Mouse (Mus musculus) macrophage (primary cell): ENCODE results near the gene Twist2. TPM values are rescaled to one million over a fixed set of nuclear protein-coding genes. Genes with fewer than 3 reads are reported as not detected.

Experiments used
- H3K27ac ChIP-seq: fragments of 350-480 bp; formaldehyde crosslinking; 2 replicates; pipeline ENCODE4 v1.9.0; 2021
- H3K36me3 ChIP-seq: fragments of 350-480 bp; formaldehyde crosslinking; 2 replicates; pipeline ENCODE4 v1.9.0; 2021; ENCODE audit errors: inconsistent target
- H3K4me3 ChIP-seq: fragments of 350-480 bp; formaldehyde crosslinking; 2 replicates; pipeline ENCODE4 v1.9.0; 2021; ENCODE audit errors: inconsistent target
- H3K79me2 ChIP-seq: fragments of 350-480 bp; formaldehyde crosslinking; 2 replicates; pipeline ENCODE4 v1.9.0; 2021; ENCODE audit errors: inconsistent target
- WGBS: methylation state at CpG from one replicate; pipeline ENCODE4 v1.1.7; 2026; ENCODE audit warnings: inconsistent platforms; ENCODE audit not compliant: missing documents; 5-methylcytosine and 5-hydroxymethylcytosine counted together
- polyA plus RNA-seq: library from polyadenylated mRNA; stranded (reverse); fragments of 250-400 nt; gene quantifications from 3 replicates; pipeline ENCODE4 v1.2.4, GENCODE M21; 2018; ENCODE audit warnings: inconsistent platforms
- total RNA-seq, 78 experiments: library from RNA; depleted of rRNA; stranded (reverse); fragments of 250-400 nt; gene quantifications; 1 replicate in 9 of 78; 2 replicates in 24 of 78; 3 replicates in 43 of 78; 4 replicates in 2 of 78; pipeline ENCODE4 v1.2.4; 2018; ENCODE audit warnings: inconsistent platforms in 56 of 78

Twist2 gene
- total RNA-seq (2018; cell fraction: chromatin; rRNA removed), result 1 to 10 TPM in 1 of 26 experiments, under 1 TPM in 1, not detected in 24; 0.25 to 4.2 TPM
- not detected for total RNA-seq (2018; cell fraction: cytosol; rRNA removed)
- not detected for total RNA-seq (2018; cell fraction: nucleus; rRNA removed)
- polyA plus RNA-seq, result not detected in 3 replicates

DNA sequence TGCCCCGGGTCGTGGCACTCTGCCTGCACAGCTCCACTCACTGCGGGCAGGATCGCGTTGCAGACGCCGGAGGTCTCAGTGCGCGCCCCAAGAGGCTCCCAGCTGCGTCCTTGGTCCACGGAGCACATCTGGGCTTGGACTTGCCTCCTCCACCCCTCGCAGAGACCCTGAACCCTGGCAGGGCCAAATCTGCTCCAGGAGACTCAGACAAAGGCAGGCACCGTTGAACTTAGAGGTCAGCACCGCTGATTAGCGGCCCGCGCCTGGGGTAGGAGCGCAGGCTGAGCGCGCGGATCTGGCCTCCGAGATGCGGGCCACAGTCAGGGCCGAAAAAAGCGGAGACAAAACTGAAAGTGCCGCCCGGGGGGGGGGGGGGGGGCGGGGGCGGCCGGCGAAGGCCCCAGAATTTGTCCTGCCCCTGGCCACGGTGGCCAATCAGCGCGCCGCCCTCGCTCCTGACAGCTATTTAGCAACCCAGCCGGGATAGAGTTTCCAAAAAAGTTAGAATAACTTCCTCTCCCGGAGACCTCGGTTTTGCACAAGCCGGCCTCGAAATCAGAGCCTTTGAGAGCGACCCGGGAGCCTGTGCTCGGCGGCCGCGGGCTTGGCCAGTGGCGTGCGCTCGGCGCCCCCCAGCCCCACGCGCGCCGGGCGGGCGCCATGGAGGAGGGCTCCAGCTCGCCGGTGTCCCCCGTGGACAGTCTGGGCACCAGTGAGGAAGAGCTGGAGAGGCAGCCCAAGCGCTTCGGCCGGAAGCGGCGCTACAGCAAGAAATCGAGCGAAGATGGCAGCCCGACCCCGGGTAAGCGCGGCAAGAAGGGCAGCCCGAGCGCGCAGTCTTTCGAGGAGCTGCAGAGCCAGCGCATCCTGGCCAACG is at the start of gene Twist2:
Gene Twist2, plus strand, starts transcription at position 495 of the 877 bp plus-strand sequence.
- Histone ChIP-seq H3K79me2 (no peaks in the 10 kb centered on the region), H3K27ac (no peak within 1 kb of the TSS), H3K36me3 (no peaks in the 10 kb centered on the region), H3K4me3 (no peak within 1 kb of the TSS)
- 2% methylated on average over 71 of the region's 77 CpGs for WGBS

DNA sequence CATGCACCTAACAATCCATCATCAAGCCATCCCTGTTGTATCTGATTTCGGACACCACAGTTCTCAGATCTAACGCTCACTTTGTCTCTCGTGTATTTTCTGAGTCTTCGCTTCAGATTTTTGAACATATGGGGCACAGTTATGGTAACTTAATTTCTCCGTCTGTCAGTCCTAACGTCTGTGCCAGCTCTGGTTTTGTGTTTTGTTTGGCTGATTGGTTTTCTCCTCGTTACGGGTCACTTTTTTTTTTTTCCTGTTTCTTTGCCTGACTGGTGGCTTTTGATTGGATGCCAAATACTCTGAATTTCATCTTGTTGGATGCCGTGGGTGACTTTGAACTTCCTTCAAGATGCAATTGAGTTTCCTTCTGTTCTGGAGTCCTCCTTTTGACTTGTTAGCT is 48.3 kb upstream of the Twist2 start:
- no peaks in the 10 kb centered on the region for H3K79me2 ChIP-seq

DNA sequence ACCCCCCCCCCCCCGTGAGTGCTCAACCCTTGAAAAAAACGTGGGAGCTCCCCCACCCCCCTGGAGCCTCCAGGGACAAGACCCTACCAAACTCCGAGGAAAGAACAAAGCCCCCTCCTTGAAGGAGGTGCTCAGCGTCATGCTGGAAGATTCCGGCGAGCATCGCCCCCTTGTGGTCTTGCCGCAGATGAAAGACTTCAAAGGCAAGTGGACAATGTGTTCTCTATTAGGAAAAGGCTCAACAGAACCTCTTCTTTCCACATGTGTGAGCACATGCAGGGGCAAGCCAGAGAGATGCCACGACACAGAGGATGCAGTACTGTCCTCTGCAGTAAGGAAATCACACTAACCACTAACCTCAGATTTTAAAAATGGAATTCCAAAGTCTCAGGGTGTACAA is 46.2 kb upstream of the Twist2 start:
- no peaks in the 10 kb centered on the region for H3K79me2 ChIP-seq
- no peak overlapping the region for H3K4me3 ChIP-seq
- WGBS, result 0% methylated on average over 8 of the region's 9 CpGs
- H3K27ac ChIP-seq, result no peak overlapping the region
- H3K36me3 ChIP-seq, result no peaks in the 10 kb centered on the region

More for the DNA sequence above, 48.3 kb upstream of the Twist2 start:
- no peaks in the 10 kb centered on the region for H3K36me3 ChIP-seq
- WGBS, result 68% methylated on average over 9 of the region's 9 CpGs
- no peak overlapping the region for H3K27ac ChIP-seq
- H3K4me3 ChIP-seq, result no peak overlapping the region

DNA sequence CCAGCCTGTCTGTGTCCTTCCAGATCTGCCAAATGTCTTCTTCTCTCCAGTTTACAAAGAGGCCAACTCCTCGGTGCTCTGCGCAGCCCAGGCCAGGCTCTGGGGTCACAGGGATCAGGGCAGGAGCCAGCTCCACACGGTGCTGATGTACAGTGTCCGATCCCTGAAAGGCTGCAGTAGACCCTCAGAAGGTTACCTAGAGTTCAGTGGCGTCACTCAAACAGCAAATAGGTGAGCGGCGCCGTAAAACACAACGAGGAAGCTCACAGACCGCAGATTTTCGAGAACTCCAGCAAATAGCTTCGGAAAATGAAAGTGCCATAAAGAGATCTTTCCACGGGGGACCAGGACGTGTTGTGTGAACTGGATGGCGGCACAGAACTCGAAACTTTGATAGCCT is 44.0 kb upstream of the Twist2 start:
- Histone ChIP-seq H3K4me3 (peak overlapping the region; percentile 5; the same call in 1 of the 2 replicates), H3K36me3 (no peaks in the 10 kb centered on the region), H3K79me2 (no peaks in the 10 kb centered on the region), H3K27ac (no peak overlapping the region)
- 54% methylated on average over 16 of the region's 16 CpGs for WGBS

DNA sequence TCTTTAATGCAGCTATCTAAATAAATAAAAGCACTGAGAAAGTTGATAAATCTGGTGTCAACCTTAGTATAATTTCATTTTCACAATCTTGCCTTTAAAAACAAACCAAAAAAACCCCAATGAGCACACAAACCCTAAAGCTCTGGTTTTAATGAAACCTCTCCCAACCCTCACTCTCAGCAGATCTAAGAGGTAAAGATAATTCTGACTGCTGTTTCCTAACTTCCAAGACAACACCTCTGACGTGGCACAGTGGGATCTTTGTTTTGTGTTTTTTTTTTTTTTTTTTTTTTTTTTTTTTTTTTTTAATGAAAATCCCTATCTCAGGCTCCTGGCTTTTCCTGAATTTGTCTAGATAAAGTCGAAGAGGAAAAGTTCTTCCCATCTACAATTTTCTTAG is 43.1 kb upstream of the Twist2 start:
- no peaks in the 10 kb centered on the region for H3K79me2 ChIP-seq
- no peak overlapping the region for H3K4me3 ChIP-seq
- no peak overlapping the region for H3K27ac ChIP-seq
- H3K36me3 ChIP-seq, result no peaks in the 10 kb centered on the region
- 46% methylated on average over 2 of the region's 2 CpGs for WGBS

DNA sequence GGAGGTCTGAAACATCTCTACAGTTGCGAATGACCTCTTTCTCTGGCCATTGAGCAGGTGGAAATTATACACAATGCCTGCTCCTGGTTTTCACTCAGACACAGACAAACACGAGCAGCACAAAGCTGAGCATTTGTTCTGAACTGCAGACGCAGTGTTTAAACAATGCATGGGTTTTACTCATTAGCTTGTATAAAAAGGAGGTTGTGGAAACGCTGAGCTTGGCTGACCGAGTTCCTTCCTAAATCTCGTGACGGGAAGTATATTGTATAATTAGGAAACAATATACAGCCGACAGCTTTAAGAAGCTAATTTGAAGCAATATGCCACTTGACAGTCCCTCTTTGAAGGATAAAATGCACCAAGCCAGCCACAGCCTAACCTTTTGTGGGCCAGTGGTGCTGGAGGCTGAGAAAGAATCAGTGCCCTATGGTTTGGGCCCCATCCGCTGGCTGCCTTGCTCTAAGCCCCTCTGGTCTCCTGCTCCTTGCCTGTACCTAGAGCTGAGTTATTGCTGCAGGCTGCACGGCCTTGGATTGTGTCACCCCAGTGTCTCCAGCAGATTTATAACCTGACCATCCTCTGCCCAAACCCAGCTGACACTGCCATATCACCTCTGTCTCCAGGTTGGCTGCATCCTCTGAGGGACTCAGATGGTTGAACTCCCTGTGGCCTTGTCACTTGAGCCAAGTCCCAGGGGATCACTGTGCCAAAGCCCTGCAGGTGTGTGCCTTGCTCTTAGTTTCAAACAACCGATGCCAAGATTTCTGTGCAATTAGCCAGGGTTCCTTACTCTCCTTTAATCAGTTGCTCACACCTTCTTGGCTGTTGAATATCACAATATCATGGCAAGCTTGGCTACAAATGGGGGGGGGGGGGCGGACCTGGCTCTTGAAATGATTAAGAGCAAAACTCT is 42.4 kb upstream of the Twist2 start:
- no peaks in the 10 kb centered on the region for H3K79me2 ChIP-seq
- 35% methylated on average over 12 of the region's 12 CpGs for WGBS
- no peak overlapping the region for H3K4me3 ChIP-seq
- 0 out of 2 replicates have a peak overlapping the region, but pooled peaks have one; percentile 10 for H3K27ac ChIP-seq
- H3K36me3 ChIP-seq, result no peaks in the 10 kb centered on the region

DNA sequence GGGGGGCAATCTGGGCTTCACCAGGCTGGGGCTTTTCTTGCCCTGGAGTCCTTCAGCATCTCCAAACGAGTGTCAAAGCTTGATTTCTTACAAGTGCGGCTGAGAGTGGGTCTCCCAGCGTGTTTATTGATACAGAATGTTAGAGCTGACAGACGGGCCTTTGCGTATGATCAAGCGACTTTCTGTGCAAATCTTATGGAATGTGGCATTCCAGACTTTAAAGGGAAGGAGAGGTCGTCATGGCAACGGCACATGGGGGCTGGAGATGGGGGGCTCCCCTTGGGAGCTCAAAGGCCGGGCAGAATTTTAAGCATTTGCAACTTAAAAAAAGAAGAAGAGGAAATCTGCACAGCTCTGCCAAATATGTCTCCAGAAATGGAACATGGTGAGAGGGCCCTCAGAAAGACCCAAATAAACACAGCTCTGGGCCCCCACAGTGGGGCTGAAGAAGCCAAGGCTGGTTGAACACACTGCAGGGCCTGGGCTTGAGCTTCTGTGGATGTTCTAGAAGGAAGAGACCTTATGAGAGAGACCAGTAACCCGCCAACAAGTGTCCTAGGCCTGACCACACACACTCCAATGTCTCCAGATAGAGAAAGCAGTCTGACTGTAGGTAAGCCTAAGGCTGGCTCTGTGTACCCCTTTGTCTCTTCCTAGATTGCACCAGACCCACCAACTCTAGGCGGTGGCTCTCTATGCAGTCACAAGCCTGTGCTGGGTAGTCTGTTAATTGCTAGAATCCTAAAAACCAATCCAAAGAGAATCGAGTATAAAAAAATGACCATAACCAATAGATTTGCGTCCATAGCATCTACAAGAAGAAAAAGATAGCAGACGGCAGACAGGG is 40.9 kb upstream of the Twist2 start:
- 90% methylated on average over 13 of the region's 14 CpGs for whole genome bisulfite sequencing
- Histone ChIP-seq H3K4me3 (no peak overlapping the region), H3K27ac (no peak overlapping the region), H3K36me3 (no peaks in the 10 kb centered on the region), H3K79me2 (no peaks in the 10 kb centered on the region)

DNA sequence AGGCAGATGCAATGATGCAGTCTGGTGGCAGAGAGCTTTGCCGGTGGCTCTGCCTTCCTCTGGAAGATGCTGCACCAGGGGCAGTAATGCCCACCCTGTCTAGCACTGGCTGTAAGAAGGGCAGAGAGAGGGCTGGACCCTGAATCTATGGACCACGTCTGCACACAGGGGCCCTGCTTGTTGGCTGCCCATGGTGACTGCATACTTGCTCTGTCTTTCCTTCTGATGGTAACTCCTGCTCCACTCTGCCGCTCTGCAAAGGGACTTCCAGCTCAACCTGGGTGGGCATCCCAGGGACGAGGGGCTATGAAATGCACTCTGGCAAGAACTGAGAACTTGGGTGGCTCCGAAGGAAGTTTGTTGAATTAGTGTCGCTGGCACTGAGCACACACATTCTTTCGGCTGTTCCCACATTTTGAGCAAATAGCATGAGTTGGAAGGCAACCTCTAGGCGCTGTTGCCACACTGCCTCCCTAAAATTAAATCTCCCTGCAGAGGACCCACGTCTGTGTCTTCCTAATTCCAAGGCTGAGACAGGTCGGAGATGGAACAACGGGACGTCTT is 38.7 kb upstream of the Twist2 start:
- WGBS, result 82% methylated on average over 12 of the region's 12 CpGs
- H3K27ac ChIP-seq, result no peak overlapping the region
- no peak overlapping the region for H3K4me3 ChIP-seq
- no peaks in the 10 kb centered on the region for H3K79me2 ChIP-seq
- no peaks in the 10 kb centered on the region for H3K36me3 ChIP-seq

DNA sequence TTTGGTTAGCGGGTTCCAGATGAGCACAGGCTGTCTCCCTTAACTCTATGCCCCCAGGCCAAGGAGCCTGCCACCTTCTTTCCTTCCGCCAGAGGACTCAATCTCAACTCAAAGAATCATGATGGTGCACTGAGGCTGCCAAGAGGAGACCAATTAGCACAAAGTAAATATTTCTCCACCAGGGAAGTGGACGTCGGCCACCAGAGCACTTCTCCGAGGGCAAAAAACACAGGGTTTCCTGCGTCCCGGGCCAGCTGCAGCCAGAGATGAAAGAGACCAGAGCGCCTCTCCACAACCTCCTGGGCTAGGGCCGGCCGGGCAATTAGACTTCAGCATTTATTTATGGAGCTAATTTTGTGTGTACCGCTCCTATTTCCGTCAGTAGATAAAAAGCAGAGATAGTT is 31.0 kb upstream of the Twist2 start:
- no peaks in the 10 kb centered on the region for H3K36me3 ChIP-seq
- no peak overlapping the region for H3K27ac ChIP-seq
- WGBS, result 9% methylated on average over 12 of the region's 12 CpGs
- no peak overlapping the region for H3K4me3 ChIP-seq
- H3K79me2 ChIP-seq, result no peaks in the 10 kb centered on the region

DNA sequence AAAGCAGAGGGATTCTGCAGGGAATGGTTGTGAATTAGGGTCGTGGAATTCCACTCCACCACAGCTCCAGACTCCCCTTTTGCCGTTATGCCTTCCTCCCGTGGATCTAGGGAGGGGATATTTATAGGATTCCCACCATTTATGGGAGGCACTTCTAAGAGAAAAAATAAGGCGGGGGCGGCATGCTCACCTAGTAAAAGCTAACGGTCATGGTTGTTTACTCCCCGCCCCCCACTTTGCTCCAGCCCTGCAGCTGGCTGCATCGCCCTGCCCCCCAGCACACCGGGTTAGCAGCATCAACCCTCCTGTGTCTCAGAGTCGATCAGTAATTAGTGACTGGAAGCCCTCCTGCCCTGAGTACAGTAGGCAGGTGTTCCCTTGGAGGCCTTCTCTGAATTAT is 30.6 kb upstream of the Twist2 start:
- WGBS, result 13% methylated on average over 10 of the region's 10 CpGs
- Histone ChIP-seq H3K36me3 (no peaks in the 10 kb centered on the region), H3K4me3 (no peak overlapping the region), H3K79me2 (no peaks in the 10 kb centered on the region), H3K27ac (no peak overlapping the region)

DNA sequence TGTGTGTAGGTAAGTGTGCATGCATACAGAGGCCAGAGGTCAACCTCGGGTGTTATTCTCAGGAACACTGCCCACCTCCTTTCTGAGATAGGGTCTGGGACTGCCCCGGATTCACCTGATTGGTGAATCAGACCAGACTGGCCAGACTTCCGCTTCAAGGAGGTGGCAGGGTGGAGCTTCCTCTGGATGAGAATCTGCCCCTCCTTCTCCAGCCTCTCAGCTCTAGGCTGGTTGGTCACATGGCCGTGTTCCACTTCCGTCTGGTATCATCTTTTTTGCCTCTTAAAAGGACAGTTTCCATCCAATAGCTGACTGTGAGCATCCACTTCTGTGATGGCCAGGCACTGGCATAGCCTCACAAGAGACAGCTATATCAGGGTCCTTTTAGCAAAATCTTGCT is 24.3 kb upstream of the Twist2 start:
- Histone ChIP-seq H3K4me3 (no peak overlapping the region), H3K79me2 (no peaks in the 10 kb centered on the region), H3K27ac (no peak overlapping the region), H3K36me3 (no peaks in the 10 kb centered on the region)
- 78% methylated on average over 5 of the region's 5 CpGs for WGBS

DNA sequence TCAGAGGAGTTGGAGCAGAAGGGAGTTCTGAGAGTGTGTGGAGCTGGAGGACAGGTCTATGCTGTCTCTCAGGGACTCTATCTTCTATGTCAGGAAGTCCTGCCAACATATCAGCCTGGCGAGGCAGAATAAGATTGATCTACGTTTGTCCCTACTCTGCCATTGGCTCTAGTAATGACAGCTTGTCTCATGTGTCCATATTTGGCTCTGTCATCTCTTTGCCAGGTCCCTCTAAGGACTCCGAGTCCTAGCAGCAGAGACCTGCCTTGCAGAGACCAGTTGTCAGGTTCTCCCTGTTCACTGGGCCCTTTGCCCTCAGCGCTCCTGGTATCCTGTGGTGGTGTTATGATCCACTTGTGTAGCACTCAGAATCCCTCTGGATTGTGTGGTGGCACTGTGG is 21.4 kb upstream of the Twist2 start:
- Histone ChIP-seq H3K27ac (no peak overlapping the region), H3K4me3 (no peak overlapping the region), H3K36me3 (no peaks in the 10 kb centered on the region), H3K79me2 (no peaks in the 10 kb centered on the region)
- 85% methylated on average over 4 of the region's 4 CpGs for WGBS

DNA sequence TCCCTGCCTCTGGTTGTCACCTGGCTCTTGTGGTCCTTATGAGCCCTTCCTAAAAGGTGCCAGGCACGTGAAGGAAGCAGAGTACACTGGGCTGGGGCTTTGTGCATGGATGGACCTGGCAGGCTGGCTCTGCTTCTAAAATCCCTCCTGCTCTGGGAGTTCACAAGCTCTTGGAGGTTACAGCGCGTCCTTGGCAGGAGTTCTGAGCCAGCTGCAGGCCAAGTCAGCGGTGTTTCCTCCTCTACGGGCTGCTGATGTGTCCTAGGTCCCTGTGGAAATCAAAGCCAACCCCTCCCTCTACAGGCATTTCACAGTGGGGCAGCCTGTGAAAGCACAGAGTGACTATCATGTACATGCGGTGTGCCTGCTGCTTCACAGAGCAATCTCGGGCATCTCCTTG is 20.1 kb upstream of the Twist2 start:
- no peaks in the 10 kb centered on the region for H3K36me3 ChIP-seq
- no peak overlapping the region for H3K27ac ChIP-seq
- no peaks in the 10 kb centered on the region for H3K79me2 ChIP-seq
- H3K4me3 ChIP-seq, result no peak overlapping the region
- WGBS, result 84% methylated on average over 7 of the region's 7 CpGs

DNA sequence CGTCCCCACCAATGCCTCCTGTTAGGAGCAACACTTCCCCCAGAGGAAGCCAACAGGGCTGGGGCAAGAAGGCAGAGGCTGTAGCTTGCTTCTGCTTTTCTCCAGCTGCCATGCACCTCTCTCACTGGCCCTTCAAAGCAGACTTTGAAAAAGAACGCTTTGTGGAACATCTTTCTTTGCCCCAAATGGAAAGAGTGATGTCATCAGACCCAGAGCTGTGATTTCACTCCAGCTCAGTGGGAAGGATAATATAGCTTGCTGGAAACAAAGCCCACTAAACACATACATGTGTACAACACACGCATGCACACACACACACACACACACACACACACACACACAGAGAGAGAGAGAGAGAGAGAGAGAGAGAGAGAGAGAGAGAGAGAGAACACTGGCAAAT is 17.1 kb upstream of the Twist2 start:
- Histone ChIP-seq H3K79me2 (no peaks in the 10 kb centered on the region), H3K27ac (no peak overlapping the region), H3K36me3 (no peaks in the 10 kb centered on the region), H3K4me3 (no peak overlapping the region)
- WGBS, result 50% methylated on average over 3 of the region's 3 CpGs
